ENCODE assay signal across 8 mouse cellular contexts in genomic region chr3:84665255-84666073, GRCm38 (mm10). TPM values are rescaled to one million over a fixed set of nuclear protein-coding genes. Genes with fewer than 3 reads are reported as not detected.
A peak's percentile ranks its signal among the peaks of the same experiment; 100 is the strongest.
DNase-seq lines count a peak whose midpoint lies in the region; ATAC-seq lines count a peak whose summit lies in the region.

No protein-coding gene starts in this region.

- peaks cover 27% of the 10 kb centered on the region for H3K27me3 ChIP-seq in heart, embryonic 12.5 days (replicated peaks)
- H3K27me3 ChIP-seq in heart, embryonic 14.5 days (ENCODE audit: control insufficient read depth, insufficient read depth, low read length): peaks cover 19% of the 10 kb centered on the region

- H3K4me1 ChIP-seq in heart, embryonic 12.5 days (replicated peaks): peaks cover 16% of the 10 kb centered on the region
- peaks cover 16 to 24% of the 10 kb centered on the region in 2 experiments for H3K4me1 ChIP-seq in heart, embryonic 14.5 days (ENCODE audit: control insufficient read depth in 2 of 2, insufficient read depth in 2 of 2, low read length in 2 of 2)

- peak overlapping the region; percentile 68; the same call in 1 of the 2 replicates for H3K9ac ChIP-seq in heart, embryonic 12.5 days
- H3K9ac ChIP-seq in heart, embryonic 14.5 days (ENCODE audit: low read length): peak overlapping the region; percentile 68

- no peak for DNase-seq in heart, adult 8-10 months (ENCODE audit: low spot score)
- peak; percentile 99 for DNase-seq in R1 (ENCODE audit: low read depth, low spot score)
- DNase-seq in layer of hippocampus, postnatal 36 days: no peak
- no peak for DNase-seq in gastrocnemius, postnatal 36 days
- no peak for DNase-seq in layer of hippocampus, adult 11-12 months (ENCODE audit: low spot score)

- H3K4me2 ChIP-seq in heart, embryonic 12.5 days: peak overlapping the region; percentile 73
- peak overlapping the region; percentile 73 for H3K4me2 ChIP-seq in heart, embryonic 14.5 days (ENCODE audit: low read length)

- no peaks in the 10 kb centered on the region for H3K9me3 ChIP-seq in heart, embryonic 12.5 days (replicated peaks)
- H3K9me3 ChIP-seq in heart, embryonic 14.5 days (ENCODE audit: control insufficient read depth, low read length): no peaks in the 10 kb centered on the region

- no peaks in the 10 kb centered on the region for H3K36me3 ChIP-seq in heart, embryonic 12.5 days
- no peaks in the 10 kb centered on the region for H3K36me3 ChIP-seq in heart, embryonic 14.5 days (ENCODE audit: control insufficient read depth, insufficient read depth, low read length)

- 4% methylated on average over 21 of the region's 21 CpGs for WGBS in heart, embryonic 12.5 days
- WGBS in heart, embryonic 14.5 days: 13% methylated on average over 21 of the region's 21 CpGs

- no peak overlapping the region for H3K27ac ChIP-seq in heart, embryonic 12.5 days (ENCODE audit: poor library complexity, severe bottlenecking)
- H3K27ac ChIP-seq in heart, embryonic 14.5 days (replicated peaks in 1 of 2; ENCODE audit: control insufficient read depth in 1 of 2, insufficient read depth in 1 of 2, low read depth in 2 of 2, low read length in 2 of 2): 0 out of 4 replicates have a peak overlapping the region, but pooled peaks of 1 of the 2 experiments have one; percentile 8

- ATAC-seq in heart, embryonic 12.5 days (ENCODE audit: insufficient number of reproducible peaks, low FRiP score): peak; percentile 10; the same call in 1 of the 2 replicates
- ATAC-seq in heart, embryonic 14.5 days (ENCODE audit: insufficient number of reproducible peaks, insufficient read depth, low FRiP score, low read depth): no peak
- peak; percentile 19 for ATAC-seq in megakaryocyte, adult 5-6 weeks (ENCODE audit: poor library complexity, severe bottlenecking)

- peak overlapping the region; percentile 34 for H3K4me3 ChIP-seq in heart, embryonic 12.5 days
- H3K4me3 ChIP-seq in heart, embryonic 14.5 days (ENCODE audit: control insufficient read depth in 1 of 2, insufficient read depth in 1 of 2, low read depth in 1 of 2, low read length in 2 of 2): peak overlapping the region; percentile 31 to 35

- intact Hi-C loops in gastrocnemius, postnatal 36 days (cut with DNase I): no loop called here

RNA-seq across cellular contexts. Expression of gene Tmem154, which starts 0.5 kb away (rescaled TPM):
- polyA plus RNA-seq in heart, embryonic 12.5 days (2016; fragmentation: Nextera tagmentation; extraction: Ambion mirVana): 0.47 and 0.54 TPM in 2 replicates
- 1 to 10 TPM in 3 of 4 experiments, under 1 TPM in 1; 0.97 to 3.3 (median 2.9) TPM for total RNA-seq in heart, adult 8-10 months (2022)
- polyA plus RNA-seq in heart, embryonic 14.5 days (2014; fragmentation: Nextera tagmentation; extraction: Ambion mirVana): 1.2 and 1.8 TPM in 2 replicates
- 94.0 and 94.4 TPM in 2 replicates for total RNA-seq in megakaryocyte, adult 5-6 weeks (2015)
- 44.4 and 60.0 TPM in 2 replicates for total RNA-seq in megakaryocyte, adult 5-6 weeks (2017)
- under 1 TPM; 0.25 to 0.35 TPM for total RNA-seq in layer of hippocampus, postnatal 36 days (2021)
- under 1 TPM; 0.33 to 0.57 TPM for total RNA-seq in gastrocnemius, postnatal 36 days (2021)

Comparison
In these comparisons a context has a peak if more than half of its experiments do, and no peak if none do; other contexts are left out.
1. RNA of gene Tmem154, which starts 0.5 kb away (total RNA-seq): 44.4 to 94.4 TPM in megakaryocyte, adult 5-6 weeks; 0.97 to 3.3 TPM in heart, adult 8-10 months, 0.33 to 0.57 TPM in gastrocnemius, postnatal 36 days and 0.25 to 0.35 TPM in layer of hippocampus, postnatal 36 days; every median in the first group is over 10 times any median in the second.